Mouse (Mus musculus) CD4-positive helper T cell, adult 2 months (primary cell): Measurements from ENCODE around the gene Rrp36.

Experiments
- DNase-seq: peaks from one replicate; pipeline ENCODE4 v3.0.0-alpha.2; 2012; ENCODE audit warnings: low read depth, missing footprints, low spot score

Rrp36 gene

GRCm38 (mm10) chr17:46647279-46647678 lies 26.9 kb downstream of the Rrp36 start:
- no peak for DNase-seq

- no peak for DNase-seq
These were observed 27.9 kb downstream of the Rrp36 start for GRCm38 (mm10) chr17:46646322-46646662.

GRCm38 (mm10) chr17:46645561-46646321 lies 28.4 kb downstream of the Rrp36 start, which contains the start of the genes Klc4 and Mrpl2:
Klc4 (minus strand) TSS chr17:46646022.
Mrpl2 (plus strand) TSS chr17:46646229.
- peak; percentile 100 for DNase-seq

- peak; percentile 23 for DNase-seq
These were observed 29.2 kb downstream of the Rrp36 start for GRCm38 (mm10) chr17:46644916-46645475.

GRCm38 (mm10) chr17:46644152-46644805 lies 29.9 kb downstream of the Rrp36 start:
- DNase-seq, result no peak

GRCm38 (mm10) chr17:46642060-46642459 lies 32.1 kb downstream of the Rrp36 start:
- no peak for DNase-seq

- no peak for DNase-seq
These were observed 34.2 kb downstream of the Rrp36 start for GRCm38 (mm10) chr17:46639929-46640328.

- peak; percentile 61 for DNase-seq
These were observed 37.2 kb downstream of the Rrp36 start for GRCm38 (mm10) chr17:46636831-46637523.

GRCm38 (mm10) chr17:46629685-46630441 lies 44.3 kb downstream of the Rrp36 start:
- DNase-seq, result no peak

- DNase-seq, result no peak
These were observed 45.1 kb downstream of the Rrp36 start, which contains the start of gene Ptk7 for GRCm38 (mm10) chr17:46628791-46629684. Ptk7 (minus strand) TSS chr17:46629504.

GRCm38 (mm10) chr17:46628471-46628790 lies 45.7 kb downstream of the Rrp36 start:
- no peak for DNase-seq

- no peak for DNase-seq
These were observed 46.7 kb downstream of the Rrp36 start for GRCm38 (mm10) chr17:46627409-46627808.

GRCm38 (mm10) chr17:46624598-46624997 lies 49.6 kb downstream of the Rrp36 start:
- DNase-seq, result no peak

GRCm38 (mm10) chr17:46623819-46624557 lies 50.2 kb downstream of the Rrp36 start:
- no peak for DNase-seq

GRCm38 (mm10) chr17:46622269-46622668 lies 51.9 kb downstream of the Rrp36 start:
- no peak for DNase-seq

- no peak for DNase-seq
These were observed 52.8 kb downstream of the Rrp36 start for GRCm38 (mm10) chr17:46621324-46621723.

GRCm38 (mm10) chr17:46619683-46620357 lies 54.3 kb downstream of the Rrp36 start:
- DNase-seq, result no peak

GRCm38 (mm10) chr17:46618769-46619682 lies 55.1 kb downstream of the Rrp36 start:
- DNase-seq, result no peak
